Mouse (Mus musculus): ENCODE data around the gene Orai2. TPM values are rescaled to one million over a fixed set of nuclear protein-coding genes. Genes with fewer than 3 reads are reported as not detected.

The Orai2 gene
- total and polyA plus RNA-seq, 3 experiments: 0.76 to 5.5 (median 1.6) TPM

GRCm38 (mm10) chr5:136102099-136102820, 68.3 kb downstream of the Orai2 start:
- WGBS: 15% methylated on average over 41 of the region's 41 CpGs
- no peak overlapping the region for H3K27ac ChIP-seq
- H3K79me2 ChIP-seq (replicated peaks; ENCODE audit: control insufficient read depth, insufficient read depth, low read length): no peaks in the 10 kb centered on the region
- DNase-seq: peak; percentile 64 to 67
- intact Hi-C loops (cut with DNase I): no loop called here
- no peaks in the 10 kb centered on the region for H3K36me3 ChIP-seq (ENCODE audit: control insufficient read depth, insufficient read depth, low read length)
- peak; percentile 92 for TF ChIP-seq CTCF (IDR thresholded peaks at IDR 0.05)
- TF ChIP-seq POLR2A (IDR thresholded peaks at IDR 0.05; ENCODE audit: insufficient read depth, low read depth, low read length): no peak
- TF ChIP-seq EP300 (IDR thresholded peaks at IDR 0.05; ENCODE audit: insufficient read depth, low read depth, low read length): no peak
- H3K9ac ChIP-seq (ENCODE audit: low read depth, low read length): 0 out of 2 replicates have a peak overlapping the region, but pooled peaks have one; percentile 14
- 0 out of 2 replicates have a peak, but pooled peaks cover 1% of the 10 kb centered on the region for H3K27me3 ChIP-seq (ENCODE audit: control insufficient read depth, insufficient read depth, low read length)
- H3K4me1 ChIP-seq (ENCODE audit: control insufficient read depth, insufficient read depth, low read length): no peaks in the 10 kb centered on the region
- H3K4me3 ChIP-seq: no peak overlapping the region

- WGBS: 68% methylated on average over 10 of the region's 10 CpGs
- no peak for TF ChIP-seq POLR2A (IDR thresholded peaks at IDR 0.05; ENCODE audit: insufficient read depth, low read depth, low read length)
- DNase-seq: no peak
- Histone ChIP-seq H3K4me1 (ENCODE audit: control insufficient read depth, insufficient read depth, low read length) (no peaks in the 10 kb centered on the region), H3K79me2 (replicated peaks; ENCODE audit: control insufficient read depth, insufficient read depth, low read length) (no peaks in the 10 kb centered on the region), H3K36me3 (ENCODE audit: control insufficient read depth, insufficient read depth, low read length) (no peaks in the 10 kb centered on the region), H3K9ac (ENCODE audit: low read depth, low read length) (no peak overlapping the region), H3K27me3 (ENCODE audit: control insufficient read depth, insufficient read depth, low read length) (0 out of 2 replicates have a peak, but pooled peaks cover 1% of the 10 kb centered on the region), H3K4me3 (no peak overlapping the region), H3K27ac (no peak overlapping the region)
- intact Hi-C loops (cut with DNase I): no loop called here
These were observed 72.0 kb downstream of the Orai2 start for GRCm38 (mm10) chr5:136098536-136098935.

Small RNA genes lying within 50 kb of the gene (microRNA-seq; reads per million reads assigned to microRNA genes)
- gene Mir7035: 0.77 to 1.1 reads per million in 2 experiments

Other genes starting within 250 kb of the Orai2 start
- 100 to 1,000 TPM; 275 to 304 TPM for gene Ywhag, start 236.1 kb downstream of the Orai2 start, total RNA-seq (2021)
- 99.0 and 116 TPM in 2 replicates for gene Ywhag, start 236.1 kb downstream of the Orai2 start, polyA plus RNA-seq (2012; rRNA removed)
- under 1 TPM; 0.09 to 0.21 TPM for gene Ssc4d, start 196.2 kb downstream of the Orai2 start, total RNA-seq (2021)
- 1.0 and 1.6 TPM in 2 replicates for gene Ssc4d, start 196.2 kb downstream of the Orai2 start, polyA plus RNA-seq (2012; rRNA removed)
- gene Zp3, start 190.6 kb downstream of the Orai2 start, total RNA-seq (2021): not detected
- gene Zp3, start 190.6 kb downstream of the Orai2 start, polyA plus RNA-seq (2012; rRNA removed): not detected in 2 replicates
- 1 to 10 TPM; 6.3 to 7.3 TPM for gene Dtx2, start 175.9 kb downstream of the Orai2 start, total RNA-seq (2021)
- 9.7 and 10.9 TPM in 2 replicates for gene Dtx2, start 175.9 kb downstream of the Orai2 start, polyA plus RNA-seq (2012; rRNA removed)
- gene Upk3b, start 132.2 kb downstream of the Orai2 start, total RNA-seq (2021): 10 to 100 TPM; 16.7 to 18.6 TPM
- 25.8 and 30.5 TPM in 2 replicates for gene Upk3b, start 132.2 kb downstream of the Orai2 start, polyA plus RNA-seq (2012; rRNA removed)
- not detected for gene Upk3bl, start 116.2 kb downstream of the Orai2 start, total RNA-seq (2021)
- not detected in 2 replicates for gene Upk3bl, start 116.2 kb downstream of the Orai2 start, polyA plus RNA-seq (2012; rRNA removed)
- gene Rasa4, start 86.8 kb downstream of the Orai2 start, total RNA-seq (2021): 1 to 10 TPM; 3.8 to 4.7 TPM
- gene Rasa4, start 86.8 kb downstream of the Orai2 start, polyA plus RNA-seq (2012; rRNA removed): 6.0 and 8.1 TPM in 2 replicates
- gene Polr2j, start 54.1 kb downstream of the Orai2 start, total RNA-seq (2021): 10 to 100 TPM; 63.5 to 89.3 TPM
- gene Polr2j, start 54.1 kb downstream of the Orai2 start, polyA plus RNA-seq (2012; rRNA removed): 66.9 and 70.9 TPM in 2 replicates
- 1 to 10 TPM; 5.4 to 5.5 TPM for gene Lrwd1, start 34.6 kb downstream of the Orai2 start, total RNA-seq (2021)
- 11.5 and 12.3 TPM in 2 replicates for gene Lrwd1, start 34.6 kb downstream of the Orai2 start, polyA plus RNA-seq (2012; rRNA removed)
- gene Alkbh4, start 34.6 kb downstream of the Orai2 start, total RNA-seq (2021): 1 to 10 TPM; 5.3 to 6.4 TPM
- gene Alkbh4, start 34.6 kb downstream of the Orai2 start, polyA plus RNA-seq (2012; rRNA removed): 6.2 and 9.7 TPM in 2 replicates
- gene Prkrip1, start 28.2 kb upstream of the Orai2 start, total RNA-seq (2021): 10 to 100 TPM; 16.8 to 19.0 TPM
- gene Prkrip1, start 28.2 kb upstream of the Orai2 start, polyA plus RNA-seq (2012; rRNA removed): 8.2 and 9.2 TPM in 2 replicates
- under 1 TPM; 0.55 to 0.80 TPM for gene Sh2b2, start 75.8 kb upstream of the Orai2 start, total RNA-seq (2021)
- gene Sh2b2, start 75.8 kb upstream of the Orai2 start, polyA plus RNA-seq (2012; rRNA removed): 2.2 and 6.7 TPM in 2 replicates

Measured in heart, adult 2 months (tissue).